8 mouse cellular contexts compared by ENCODE assay signal in genomic region chr8:107986629-107987028, GRCm38 (mm10). TPM values are rescaled to one million over a fixed set of nuclear protein-coding genes. Genes with fewer than 3 reads are reported as not detected.
DNase-seq lines count a peak whose midpoint lies in the region; ATAC-seq lines count a peak whose summit lies in the region.

No protein-coding gene starts in this region.

- H3K4me1 ChIP-seq in midbrain, embryonic 12.5 days, result peaks cover 6% of the 10 kb centered on the region; the same call in 1 of the 2 replicates
- no peaks in the 10 kb centered on the region for H3K4me1 ChIP-seq in midbrain, embryonic 11.5 days (ENCODE audit: control insufficient read depth, insufficient read depth, low read length)

- H3K9ac ChIP-seq in midbrain, embryonic 12.5 days (replicated peaks), result no peak overlapping the region
- no peak overlapping the region for H3K9ac ChIP-seq in midbrain, embryonic 11.5 days (ENCODE audit: low read length)

- no peak overlapping the region for H3K4me3 ChIP-seq in midbrain, embryonic 12.5 days
- no peak overlapping the region for H3K4me3 ChIP-seq in midbrain, embryonic 11.5 days (ENCODE audit: low read depth, low read length)

- no peak overlapping the region for H3K27ac ChIP-seq in midbrain, embryonic 12.5 days (replicated peaks)
- no peak overlapping the region for H3K27ac ChIP-seq in midbrain, embryonic 11.5 days (ENCODE audit: low read depth, low read length)

- no peaks in the 10 kb centered on the region for H3K9me3 ChIP-seq in midbrain, embryonic 12.5 days
- no peaks in the 10 kb centered on the region for H3K9me3 ChIP-seq in midbrain, embryonic 11.5 days (ENCODE audit: control insufficient read depth, low read length)

- no peaks in the 10 kb centered on the region for H3K36me3 ChIP-seq in midbrain, embryonic 12.5 days
- no peaks in the 10 kb centered on the region for H3K36me3 ChIP-seq in midbrain, embryonic 11.5 days (ENCODE audit: control insufficient read depth, insufficient read depth, low read length)

- ATAC-seq in midbrain, embryonic 12.5 days (ENCODE audit: low FRiP score, low read depth), result no peak
- no peak for ATAC-seq in midbrain, embryonic 11.5 days (ENCODE audit: low FRiP score)

- DNase-seq in midbrain, embryonic 11.5 days (ENCODE audit: low spot score, missing footprints), result no peak
- DNase-seq in frontal cortex, postnatal 36 days (ENCODE audit: low spot score in 2 of 2), result peak; percentile 29 to 54
- DNase-seq in layer of hippocampus, postnatal 14 days (ENCODE audit: low spot score in 2 of 2), result peak; percentile 54 to 78
- peak; percentile 57 for DNase-seq in right cerebral cortex, postnatal 14 days
- no peak for DNase-seq in adrenal gland, adult 2 months
- DNase-seq in heart, adult 8-10 months (ENCODE audit: low spot score), result no peak
- DNase-seq in T-cell, adult 2 months (ENCODE audit: low spot score), result no peak

- 66% methylated on average over 15 of the region's 15 CpGs for WGBS in midbrain, embryonic 12.5 days
- 76% methylated on average over 15 of the region's 15 CpGs for WGBS in midbrain, embryonic 11.5 days

- H3K27me3 ChIP-seq in midbrain, embryonic 12.5 days, result no peaks in the 10 kb centered on the region
- no peaks in the 10 kb centered on the region for H3K27me3 ChIP-seq in midbrain, embryonic 11.5 days (ENCODE audit: control insufficient read depth, insufficient read depth, low read length)

- 0 out of 2 replicates have a peak overlapping the region, but pooled peaks have one; percentile 5 for H3K4me2 ChIP-seq in midbrain, embryonic 12.5 days (replicated peaks)
- H3K4me2 ChIP-seq in midbrain, embryonic 11.5 days, result no peak overlapping the region

RNA-seq across cellular contexts. Expression of gene Zfhx3, which starts 44.2 kb away (rescaled TPM):
- 48.9 and 52.0 TPM in 2 replicates for polyA plus RNA-seq in midbrain, embryonic 12.5 days (2016; fragmentation: Nextera tagmentation; extraction: Ambion mirVana)
- polyA plus RNA-seq in midbrain, embryonic 11.5 days (2014; fragmentation: Nextera tagmentation; extraction: Ambion mirVana), result 23.4 and 26.8 TPM in 2 replicates
- total RNA-seq in layer of hippocampus, postnatal 14 days (2021), result 1 to 10 TPM; 4.8 to 8.2 TPM
- 10 to 100 TPM; 34.3 to 45.1 TPM for total RNA-seq in adrenal gland, adult 2 months (2021)
- polyA plus RNA-seq in adrenal gland, adult 2 months (2012; rRNA removed), result 11.7 and 12.9 TPM in 2 replicates
- 1 to 10 TPM; 7.7 to 8.0 (median 7.8) TPM for total RNA-seq in heart, adult 8-10 months (2022)

Comparison
In these comparisons a context has a peak if more than half of its experiments do, and no peak if none do; other contexts are left out.
1. DNase-seq: peak in frontal cortex, postnatal 36 days (2 of 2), layer of hippocampus, postnatal 14 days (2 of 2) and right cerebral cortex, postnatal 14 days (single experiment); none in midbrain, embryonic 11.5 days (single experiment), adrenal gland, adult 2 months (single experiment), heart, adult 8-10 months (single experiment) and T-cell, adult 2 months (single experiment).